Mouse (Mus musculus): ENCODE measurements around the gene Chd6.
"Not testable (repeated sequence)": the region's sequence is repeated elsewhere in the genome, so short reads cannot be mapped to it uniquely, and the experiment has no call there.

Gene Chd6

DNA sequence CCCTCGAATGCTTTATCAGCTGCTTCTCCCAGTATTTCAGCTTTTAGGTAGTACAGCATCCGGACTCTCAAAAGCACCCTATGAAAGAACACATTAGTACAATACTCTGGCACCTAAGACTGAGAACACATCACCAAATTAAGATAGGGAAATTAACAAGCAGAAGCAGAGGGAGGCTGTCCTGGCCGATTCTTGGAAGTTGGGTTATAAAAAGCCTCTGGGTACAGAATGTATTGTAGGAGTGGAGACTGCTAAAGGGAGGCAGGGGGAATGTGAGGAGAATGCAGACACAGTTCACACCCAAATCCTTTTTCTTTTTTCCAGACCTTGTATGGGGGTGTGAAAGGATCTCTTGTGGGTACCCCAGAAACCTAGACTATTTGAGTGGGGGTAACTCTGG lies 126.2 kb downstream of the Chd6 start:
- no peak for DNase-seq (ENCODE audit: low read depth)

DNA sequence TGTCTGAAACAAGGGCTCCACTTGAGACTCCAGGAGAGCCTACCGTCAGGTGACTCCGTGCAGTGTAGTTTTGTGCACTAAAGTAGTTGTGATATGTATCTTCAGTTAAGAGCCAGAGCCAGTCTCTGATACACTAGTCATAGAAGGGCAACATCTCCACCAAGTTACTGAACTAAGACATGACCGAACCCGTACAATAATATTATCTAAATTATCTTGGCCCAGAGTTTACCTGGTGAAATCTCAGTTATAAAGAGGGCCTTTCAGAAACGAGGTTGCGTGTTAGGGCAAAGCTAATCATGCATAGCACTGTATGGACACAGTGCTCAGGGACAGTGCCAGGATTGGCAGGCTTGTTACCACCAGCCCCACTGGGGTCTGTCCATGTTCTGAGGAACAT lies 127.1 kb downstream of the Chd6 start:
- DNase-seq (ENCODE audit: low read depth), result no peak

DNA sequence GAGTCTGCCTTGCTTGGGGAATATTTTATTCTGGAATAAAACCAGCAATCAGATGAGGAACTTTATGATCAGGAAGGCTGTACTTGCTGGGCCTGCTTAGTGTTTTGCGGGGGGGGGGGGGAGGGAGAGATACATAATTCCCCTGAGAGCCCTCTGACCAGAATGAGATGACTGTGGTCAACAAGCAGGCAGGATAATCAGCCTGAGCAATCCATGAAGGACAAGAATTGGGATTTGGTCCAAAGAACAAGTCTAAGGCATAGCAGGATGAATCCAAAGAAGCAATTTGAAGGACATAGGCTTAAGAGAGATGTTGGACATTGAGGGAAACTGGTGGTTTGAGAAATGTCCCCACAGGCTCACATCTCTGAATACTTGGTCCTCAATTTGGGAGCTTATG lies 130.2 kb downstream of the Chd6 start:
- no peak for DNase-seq (ENCODE audit: low read depth)

GRCm38 (mm10) chr2:160977248-160977647 lies 131.6 kb downstream of the Chd6 start:
- no peak for DNase-seq (ENCODE audit: low read depth)

DNA sequence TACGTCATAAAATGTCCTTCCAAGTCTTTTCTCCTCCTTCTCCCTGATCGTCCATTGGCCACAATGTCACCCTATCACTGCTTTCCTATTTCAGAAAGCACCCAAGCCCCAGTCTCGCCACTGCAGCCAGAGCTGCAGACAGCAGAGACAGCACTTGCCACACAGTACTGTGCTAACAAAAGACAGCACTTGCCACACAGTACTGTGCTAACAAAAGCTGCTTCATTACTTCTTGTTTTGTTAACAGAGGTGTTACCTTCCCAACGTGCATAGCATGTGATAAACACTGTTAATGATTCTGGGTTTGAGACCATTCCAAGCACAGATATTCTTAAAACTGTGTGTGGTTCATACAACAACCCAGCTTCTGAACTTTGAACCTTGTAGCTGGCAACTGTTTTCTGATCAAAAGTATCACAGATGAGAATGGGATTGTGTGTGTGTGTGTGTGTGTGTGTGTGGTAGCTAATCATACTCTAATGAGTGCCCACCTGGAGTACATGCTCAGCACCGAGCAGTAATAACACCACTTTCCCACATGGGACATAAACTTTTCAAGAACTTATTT lies 135.1 kb downstream of the Chd6 start:
- no peak for DNase-seq (ENCODE audit: low read depth)

GRCm38 (mm10) chr2:160972103-160972792 lies 136.6 kb downstream of the Chd6 start:
- no peak for DNase-seq (ENCODE audit: low read depth)

DNA sequence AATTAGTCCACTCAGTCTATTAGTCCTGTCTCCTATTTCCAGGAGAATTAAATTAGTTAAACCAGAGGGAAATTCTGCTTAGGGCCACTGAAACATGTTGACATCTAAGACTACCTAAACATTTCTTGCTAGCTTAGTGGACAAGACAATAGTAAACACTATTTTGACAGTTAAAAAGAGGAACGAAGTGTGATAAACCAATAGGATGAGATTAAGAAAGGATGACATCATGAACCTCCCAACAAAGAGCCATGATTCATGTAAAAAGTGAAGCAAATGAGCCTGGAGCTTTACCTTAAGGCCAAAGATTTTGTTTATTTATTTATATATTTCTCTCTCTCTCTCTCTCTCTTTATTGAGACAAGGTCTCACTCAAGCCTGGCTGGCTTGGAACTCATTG lies 146.7 kb downstream of the Chd6 start:
- no peak for DNase-seq (ENCODE audit: low read depth)

DNA sequence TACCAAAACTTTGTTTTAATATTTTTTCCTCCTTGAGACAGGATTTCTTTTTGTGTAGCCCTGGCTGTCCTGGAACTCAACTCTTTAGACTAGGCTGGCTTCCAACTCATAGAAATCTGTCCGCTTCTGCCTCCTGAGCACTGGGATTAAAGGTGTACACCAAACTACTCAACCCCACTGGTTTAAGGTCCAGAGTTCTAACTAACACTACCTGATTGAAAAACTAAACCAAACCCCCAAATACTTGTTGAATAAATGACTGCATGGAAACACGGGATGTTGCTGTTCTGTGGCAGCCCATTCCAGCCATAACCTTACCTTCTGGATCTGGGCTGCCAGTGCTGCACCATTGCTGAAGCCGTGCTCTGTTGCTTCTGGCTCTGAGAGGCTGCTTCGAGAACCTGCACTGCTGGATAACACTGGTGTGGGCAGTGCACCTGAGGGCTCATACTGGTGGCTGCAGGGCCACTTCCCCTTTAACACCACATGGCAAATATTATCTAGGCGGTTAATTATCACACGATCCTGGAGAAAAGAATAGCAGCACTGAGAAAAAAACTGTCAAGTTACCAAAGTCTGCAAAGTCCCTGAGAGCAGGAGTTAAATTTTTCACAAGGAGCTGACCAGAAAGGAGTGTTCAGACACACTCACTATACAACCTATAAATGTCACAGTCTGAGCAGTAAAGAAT lies 147.8 kb downstream of the Chd6 start:
- no peak for DNase-seq (ENCODE audit: low read depth)

- DNase-seq (ENCODE audit: low read depth), result no peak
These were observed 149.0 kb downstream of the Chd6 start for GRCm38 (mm10) chr2:160959901-160960300.

GRCm38 (mm10) chr2:160958737-160959136 lies 150.1 kb downstream of the Chd6 start:
- no peak for DNase-seq (ENCODE audit: low read depth)

- DNase-seq (ENCODE audit: low read depth), result not testable (repeated sequence)
These were observed 151.1 kb downstream of the Chd6 start for GRCm38 (mm10) chr2:160957801-160958200.

DNA sequence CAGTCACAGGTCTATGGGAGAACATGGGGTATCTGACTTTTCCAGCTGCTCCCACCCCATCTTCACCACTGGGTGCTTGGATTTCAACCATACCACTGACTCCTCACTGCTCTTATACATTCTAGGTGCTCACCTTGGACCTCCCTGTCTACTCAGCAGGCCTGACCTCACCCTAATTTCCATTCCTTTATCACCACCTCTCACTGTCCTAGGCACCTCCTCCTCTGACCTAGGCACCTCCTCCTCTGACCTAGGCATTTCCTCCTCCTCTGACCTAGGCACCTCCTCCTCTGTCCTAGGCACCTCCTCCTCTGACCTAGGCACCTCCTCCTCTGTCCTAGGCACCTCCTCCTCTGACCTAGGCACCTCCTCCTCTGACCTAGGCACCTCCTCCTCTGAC lies 151.6 kb downstream of the Chd6 start:
- DNase-seq (ENCODE audit: low read depth), result not testable (repeated sequence)

GRCm38 (mm10) chr2:160955331-160955730 lies 153.5 kb downstream of the Chd6 start:
- DNase-seq (ENCODE audit: low read depth), result no peak

DNA sequence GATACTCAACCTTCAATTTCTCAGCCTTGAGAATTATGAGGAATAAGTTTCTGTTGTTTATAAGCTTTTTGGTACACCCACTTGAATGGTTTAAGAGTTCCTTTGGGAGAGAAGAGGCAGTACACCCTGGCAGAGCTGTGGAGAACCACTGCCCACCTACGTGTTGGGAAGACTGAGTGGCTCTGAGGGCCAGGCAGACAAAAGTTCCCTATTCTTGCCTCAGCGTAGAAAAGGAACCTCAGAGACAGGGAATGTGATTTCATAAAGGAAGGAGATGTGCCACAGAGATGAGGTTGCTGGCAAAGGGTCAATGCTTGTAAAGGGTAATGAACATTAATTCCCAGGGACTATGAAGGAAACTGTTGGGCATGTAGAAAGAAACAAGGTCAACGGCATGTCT lies 154.3 kb downstream of the Chd6 start:
- no peak for DNase-seq (ENCODE audit: low read depth)

DNA sequence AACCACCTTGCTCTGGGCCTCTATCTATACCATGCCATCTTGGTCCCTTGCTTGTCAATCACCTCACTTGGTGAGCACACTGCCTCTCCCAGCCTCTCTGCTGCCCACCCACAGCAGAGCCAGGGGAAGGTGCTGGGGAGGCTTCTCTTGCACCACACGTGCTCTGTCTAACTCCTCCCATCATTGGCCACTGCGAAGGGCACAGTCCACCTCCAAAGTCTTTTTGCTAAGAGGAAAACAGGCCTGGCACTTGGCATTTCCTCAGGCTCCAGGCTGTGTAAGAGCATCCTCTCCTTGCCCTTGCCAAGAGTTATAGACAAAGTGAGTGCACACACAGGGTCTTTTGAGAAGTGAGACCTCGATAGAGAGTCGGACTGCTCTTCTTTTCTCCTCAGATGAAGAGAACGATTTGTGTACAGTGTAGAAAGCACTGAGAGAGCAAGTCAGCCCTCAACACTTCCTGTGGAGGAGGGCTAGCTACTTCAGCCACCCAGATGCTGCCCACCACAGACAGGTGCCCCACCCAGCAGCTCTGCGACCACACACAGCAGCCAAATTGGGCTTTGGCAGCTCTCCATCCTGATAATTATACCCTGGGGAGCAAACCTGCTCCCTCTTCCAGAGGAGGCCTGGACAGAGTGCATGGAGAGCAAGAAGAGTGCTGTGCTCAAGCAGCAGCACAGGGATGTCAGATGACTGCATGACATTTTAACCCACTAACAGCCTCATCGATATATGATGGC lies 155.6 kb downstream of the Chd6 start:
- DNase-seq (ENCODE audit: low read depth), result no peak

DNA sequence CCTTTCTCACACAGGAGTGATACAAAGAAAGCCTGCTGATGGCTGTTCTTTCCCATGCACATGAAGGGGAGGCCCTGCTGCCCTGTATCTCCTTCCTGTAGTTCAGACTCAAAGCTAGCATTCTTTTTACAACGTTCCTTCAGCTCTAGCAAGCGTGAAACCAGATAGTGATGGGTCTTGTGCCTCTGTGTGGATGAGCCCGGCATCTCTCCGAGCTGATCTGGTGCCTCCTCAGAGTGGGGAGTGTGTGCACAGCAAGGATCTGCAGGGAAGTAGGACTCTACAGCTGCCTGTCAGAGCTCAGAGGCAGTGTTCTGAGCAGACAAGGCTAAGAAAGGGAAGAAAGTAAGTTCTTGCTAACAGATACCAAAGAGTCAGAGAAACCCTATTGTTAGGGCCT lies 157.3 kb downstream of the Chd6 start:
- no peak for DNase-seq (ENCODE audit: low read depth)

DNA sequence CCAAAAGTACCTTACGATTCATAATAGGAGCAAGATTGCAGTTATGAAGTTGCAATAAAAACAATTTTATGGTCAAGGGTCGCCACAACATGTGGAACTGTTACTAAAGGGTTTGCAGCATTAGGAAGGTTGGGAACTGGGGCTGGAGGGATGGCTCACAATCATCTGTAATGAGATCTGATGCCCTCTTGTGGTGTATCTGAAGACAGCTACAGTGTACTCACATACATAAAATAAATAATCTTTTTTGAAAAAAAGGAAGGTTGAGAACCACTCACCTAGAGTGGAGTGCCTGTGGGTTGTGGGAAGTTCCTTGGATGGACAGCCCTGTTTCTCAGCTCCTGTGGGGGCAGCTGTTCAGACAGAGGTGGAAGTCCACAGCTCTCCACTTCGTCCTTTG lies 166.4 kb downstream of the Chd6 start:
- no peak for DNase-seq (ENCODE audit: low read depth)

- DNase-seq (ENCODE audit: low read depth), result no peak
These were observed 167.8 kb downstream of the Chd6 start for GRCm38 (mm10) chr2:160940930-160941709.

GRCm38 (mm10) chr2:160934451-160934850 lies 174.4 kb downstream of the Chd6 start:
- no peak for DNase-seq (ENCODE audit: low read depth)

GRCm38 (mm10) chr2:160933890-160934289 lies 175.0 kb downstream of the Chd6 start:
- DNase-seq (ENCODE audit: low read depth), result no peak

DNA sequence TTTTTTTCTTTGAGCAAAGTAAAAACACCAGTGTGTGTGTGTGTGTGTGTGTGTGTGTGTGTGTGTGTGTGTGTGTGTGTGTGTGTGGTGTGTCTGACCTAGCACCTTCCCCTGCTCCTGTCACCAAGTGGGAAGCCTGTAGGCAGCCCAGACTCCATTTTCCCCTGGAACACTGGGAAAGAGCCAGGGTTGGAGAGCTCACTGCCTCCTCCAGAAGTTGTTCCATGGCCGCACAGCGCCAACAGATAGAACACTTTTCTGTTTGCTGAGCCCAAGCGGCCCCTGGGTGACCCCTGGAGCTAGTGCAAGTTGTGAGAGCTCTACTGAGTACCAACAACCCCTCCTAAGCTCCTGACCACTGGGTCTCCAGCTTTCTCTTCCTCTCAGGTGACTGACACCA lies 175.9 kb downstream of the Chd6 start:
- DNase-seq (ENCODE audit: low read depth), result no peak

DNA sequence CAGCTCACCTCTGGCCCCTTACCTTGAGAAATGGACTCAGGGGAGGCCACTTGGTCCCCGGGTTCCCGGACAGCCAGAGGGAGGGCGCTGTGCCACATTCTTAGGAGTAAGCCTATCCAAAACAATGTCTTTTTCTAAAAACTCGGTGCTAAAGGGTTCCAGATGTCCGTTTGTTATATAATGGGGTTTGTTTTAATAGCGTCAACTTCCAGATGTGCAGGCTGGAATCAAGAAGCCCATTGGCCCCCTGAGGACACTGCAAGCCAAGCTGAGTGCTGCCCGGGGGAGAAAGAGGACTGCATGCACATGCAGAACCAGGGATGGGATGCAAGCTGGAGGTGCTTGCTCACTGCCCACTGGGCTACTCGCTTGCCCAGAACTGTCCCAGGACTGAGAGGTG lies 176.6 kb downstream of the Chd6 start:
- DNase-seq (ENCODE audit: low read depth), result no peak
